Mouse (Mus musculus) liver, embryonic 14.5 days (tissue): ENCODE results near the gene 1810062G17Rik. TPM values are rescaled to one million over a fixed set of nuclear protein-coding genes. Genes with fewer than 3 reads are reported as not detected.

Source experiments
- ATAC-seq: fragments of 200-750 bp; cut with Nextera tagmentation; 2 replicates; pipeline ENCODE4 v1.8.0; 2017; ENCODE audit warnings: moderate number of reproducible peaks, mild to moderate bottlenecking, moderate library complexity; ENCODE audit not compliant: insufficient read depth
- DNase-seq, 3 experiments: peaks; one replicate each; pipeline ENCODE4 v3.0.0-alpha.2; 2012 to 2013; ENCODE audit warnings: low read depth in 3 of 3, low spot score in 3 of 3
- H3K27ac ChIP-seq: fragments of 300-500 bp; sonication (generic); 2 replicates; pipeline ENCODE4 v1.5.1; 2014; ENCODE audit warnings: moderate library complexity, mild to moderate bottlenecking, control low read depth, inconsistent platforms
- H3K27me3 ChIP-seq: fragments of 300-500 bp; sonication (generic); 2 replicates; pipeline ENCODE4 v1.6.1; 2014; ENCODE audit warnings: mild to moderate bottlenecking, low read length, moderate library complexity; ENCODE audit not compliant: control insufficient read depth, insufficient read depth
- H3K36me3 ChIP-seq: fragments of 300-500 bp; sonication (generic); replicated peaks from 2 replicates; pipeline ENCODE4 v1.6.1; 2014; ENCODE audit warnings: low read depth; ENCODE audit not compliant: control insufficient read depth, insufficient read depth
- H3K4me1 ChIP-seq, 2 experiments: fragments of 200-500 bp in 1 of 2; fragments of 300-500 bp in 1 of 2; sonication (generic) in 1 of 2; replicated peaks; 2 replicates each; pipeline ENCODE4 v1.6.1; 2012 to 2014; ENCODE audit warnings: antibody characterized with exemption in 1 of 2, inconsistent platforms in 1 of 2, low read length in 1 of 2; ENCODE audit not compliant: control insufficient read depth in 2 of 2, insufficient read depth in 2 of 2
- H3K4me2 ChIP-seq: fragments of 300-500 bp; sonication (generic); 2 replicates; pipeline ENCODE4 v1.6.1; 2014; ENCODE audit warnings: low read depth, mild to moderate bottlenecking, control low read depth, moderate library complexity
- H3K4me3 ChIP-seq, 2 experiments: fragments of 200-500 bp in 1 of 2; fragments of 300-500 bp in 1 of 2; sonication (generic) in 1 of 2; 2 replicates each; pipeline ENCODE4 v1.5.1; 2012 to 2014; ENCODE audit warnings: low read depth in 2 of 2, low read length in 2 of 2, mild to moderate bottlenecking in 2 of 2, control low read depth in 1 of 2, inconsistent platforms in 1 of 2, moderate library complexity in 1 of 2; ENCODE audit not compliant: insufficient read depth in 1 of 2
- H3K9ac ChIP-seq: fragments of 300-500 bp; sonication (generic); replicated peaks from 2 replicates; pipeline ENCODE4 v1.6.1; 2014; ENCODE audit warnings: mild to moderate bottlenecking, control low read depth, moderate library complexity
- H3K9me3 ChIP-seq: fragments of 300-500 bp; sonication (generic); 2 replicates; pipeline ENCODE4 v1.6.1; 2016; ENCODE audit warnings: low read length, mixed read lengths; ENCODE audit not compliant: control insufficient read depth
- CTCF ChIP-seq: IDR thresholded peaks from 2 replicates; pipeline ENCODE4 v1.5.1; 2016; ENCODE audit warnings: antibody characterized with exemption, low read depth, control low read depth
- EP300 ChIP-seq: IDR thresholded peaks from 2 replicates; pipeline ENCODE4 v1.6.1; 2016; ENCODE audit warnings: antibody characterized with exemption, low read depth
- WGBS: fragments of 180-500 bp; shearing (Covaris S2); extraction: QIAGEN DNeasy Blood & Tissue Kit; methylation state at CpG from one replicate; pipeline ENCODE4 v1.1.7; 2014; ENCODE audit not compliant: insufficient replicate concordance; 5-methylcytosine and 5-hydroxymethylcytosine counted together
- microRNA-seq: library from miRNA; unstranded; fragments of <30 nt; microRNA quantifications from one replicate; pipeline ENCODE4, GENCODE M21; 2016
- polyA plus RNA-seq, 2 experiments: library from polyadenylated mRNA; depleted of rRNA in 1 of 2; stranded (reverse) in 1 of 2; unstranded in 1 of 2; fragments of >200 nt; fragmentation: Nextera tagmentation in 1 of 2; extraction: Ambion mirVana in 1 of 2; gene quantifications; 2 replicates each; pipeline versions ENCODE4 v1.2.1 to v1.2.3; 2012 to 2014

1810062G17Rik gene
- polyA plus RNA-seq, 2 experiments = 0.77 to 1.1 TPM

GRCm38 (mm10) chr3:36522137-36522536 is 46.4 kb downstream of the 1810062G17Rik start:
- Histone ChIP-seq H3K4me1 (no peaks in the 10 kb centered on the region), H3K4me2 (no peak overlapping the region), H3K9me3 (no peaks in the 10 kb centered on the region), H3K9ac (no peak overlapping the region), H3K4me3 (no peak overlapping the region), H3K27me3 (peaks cover 16% of the 10 kb centered on the region), H3K27ac (no peak overlapping the region), H3K36me3 (no peaks in the 10 kb centered on the region)
- DNase-seq (no peak), ATAC-seq (no peak)
- no peak for TF ChIP-seq EP300
- no peak for TF ChIP-seq CTCF
- 15% methylated on average over 4 of the region's 4 CpGs for WGBS

DNA sequence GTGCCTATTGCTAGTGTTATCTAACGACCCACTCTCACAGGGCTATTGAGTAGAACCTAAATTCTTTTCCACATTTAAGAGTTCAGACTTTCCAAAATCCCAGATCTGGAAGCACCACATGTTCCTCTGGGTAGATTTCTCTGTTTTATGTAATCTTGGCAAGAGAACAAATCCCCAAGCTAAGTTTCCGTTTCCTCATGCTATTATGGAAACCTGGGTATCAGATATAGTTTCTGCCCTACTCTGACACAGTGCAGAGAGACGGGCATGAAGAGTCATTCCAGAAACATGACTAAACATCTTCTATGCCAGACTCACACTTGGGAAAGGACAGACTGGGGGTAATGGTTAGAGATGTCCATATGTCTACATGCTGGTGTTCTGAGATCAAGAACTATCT is 48.7 kb downstream of the 1810062G17Rik start:
- Histone ChIP-seq H3K9ac (no peak overlapping the region), H3K4me2 (no peak overlapping the region), H3K9me3 (no peaks in the 10 kb centered on the region), H3K27me3 (peaks cover 16% of the 10 kb centered on the region), H3K4me1 (no peaks in the 10 kb centered on the region), H3K4me3 (no peak overlapping the region), H3K36me3 (no peaks in the 10 kb centered on the region), H3K27ac (no peak overlapping the region)
- ATAC-seq (no peak), DNase-seq (no peak)
- TF ChIP-seq EP300 (no peak), CTCF (no peak)
- 52% methylated on average over 3 of the region's 3 CpGs for WGBS

GRCm38 (mm10) chr3:36530345-36530744 is 54.6 kb downstream of the 1810062G17Rik start:
- ATAC-seq (no peak), DNase-seq (no peak)
- peaks cover 0 to 7% of the 10 kb centered on the region in 2 experiments; a peak in 1 of 4 replicates for H3K4me1 ChIP-seq
- H3K27me3 ChIP-seq = no peaks in the 10 kb centered on the region
- TF ChIP-seq CTCF (no peak), EP300 (no peak)
- no peak overlapping the region for H3K4me3 ChIP-seq
- no peaks in the 10 kb centered on the region for H3K36me3 ChIP-seq
- H3K9ac ChIP-seq = no peak overlapping the region
- WGBS = 54% methylated on average over 6 of the region's 6 CpGs
- no peak overlapping the region for H3K27ac ChIP-seq
- no peak overlapping the region for H3K4me2 ChIP-seq
- H3K9me3 ChIP-seq = no peaks in the 10 kb centered on the region

DNA sequence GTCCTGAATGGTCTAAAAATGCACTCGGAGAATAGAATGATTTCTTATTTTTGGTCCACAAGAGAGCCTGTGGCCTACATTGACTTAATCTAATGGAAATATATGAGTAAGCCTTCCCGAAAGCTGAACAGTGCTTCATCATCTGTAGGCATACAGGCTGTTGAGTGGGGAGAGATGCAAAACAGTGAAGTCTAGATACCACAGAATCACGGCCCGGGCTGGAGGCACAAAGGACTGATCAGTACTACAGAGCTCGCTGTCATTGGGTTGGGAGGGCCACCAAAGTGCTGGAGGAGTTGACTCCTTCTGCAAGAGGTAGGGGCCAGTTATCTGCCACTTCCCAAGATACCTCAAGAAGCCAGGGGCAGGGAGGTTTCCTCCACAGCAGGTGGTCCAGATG is 55.0 kb downstream of the 1810062G17Rik start:
- no peak overlapping the region for H3K4me2 ChIP-seq
- H3K4me1 ChIP-seq = peaks cover 0 to 7% of the 10 kb centered on the region in 2 experiments; a peak in 1 of 4 replicates
- TF ChIP-seq EP300 (no peak), CTCF (no peak)
- no peak overlapping the region for H3K9ac ChIP-seq
- no peaks in the 10 kb centered on the region for H3K36me3 ChIP-seq
- H3K27me3 ChIP-seq = no peaks in the 10 kb centered on the region
- DNase-seq (no peak), ATAC-seq (no peak)
- H3K27ac ChIP-seq = no peak overlapping the region
- no peak overlapping the region for H3K4me3 ChIP-seq
- H3K9me3 ChIP-seq = no peaks in the 10 kb centered on the region
- 61% methylated on average over 5 of the region's 5 CpGs for WGBS

DNA sequence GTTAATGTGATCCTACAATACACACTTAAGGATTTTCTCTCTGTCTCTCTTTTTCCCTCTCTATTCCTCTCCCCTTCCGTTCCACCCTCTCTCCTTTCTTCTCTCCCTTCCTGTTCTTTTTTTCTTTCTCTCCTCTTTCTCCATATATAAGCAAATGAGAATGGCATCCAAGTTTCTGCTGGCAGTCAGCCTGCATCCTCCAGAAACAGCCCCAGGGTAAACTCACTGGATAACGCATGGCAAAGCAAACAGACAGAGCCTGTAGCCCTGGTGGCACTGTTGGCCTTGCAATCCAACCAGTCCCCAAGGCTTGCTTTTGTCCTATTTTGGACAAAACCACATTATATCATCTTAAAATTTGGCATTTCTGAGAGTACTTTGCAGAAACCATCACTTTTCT is 55.5 kb downstream of the 1810062G17Rik start:
- no peak overlapping the region for H3K4me3 ChIP-seq
- 51% methylated on average over 2 of the region's 2 CpGs for WGBS
- no peak for ATAC-seq
- TF ChIP-seq EP300 = no peak
- TF ChIP-seq CTCF = no peak
- H3K36me3 ChIP-seq = no peaks in the 10 kb centered on the region
- H3K27ac ChIP-seq = no peak overlapping the region
- no peak overlapping the region for H3K9ac ChIP-seq
- no peaks in the 10 kb centered on the region for H3K27me3 ChIP-seq
- no peaks in the 10 kb centered on the region for H3K9me3 ChIP-seq
- no peak for DNase-seq
- H3K4me2 ChIP-seq = no peak overlapping the region
- peaks cover 0 to 7% of the 10 kb centered on the region in 2 experiments; a peak in 1 of 4 replicates for H3K4me1 ChIP-seq

Small RNA genes lying within 50 kb of the gene (microRNA-seq; reads per million reads assigned to microRNA genes)
- gene Mir7009 = not detected

Other genes with a start within 250 kb of the 1810062G17Rik start
- gene Anxa5, start within 50 bp of the 1810062G17Rik start, polyA plus RNA-seq (2012; rRNA removed) = 39.6 and 49.9 TPM in 2 replicates
- gene Anxa5, start within 50 bp of the 1810062G17Rik start, polyA plus RNA-seq (2014; fragmentation: Nextera tagmentation; extraction: Ambion mirVana) = 51.9 and 57.5 TPM in 2 replicates
- 0.01 TPM in 1 of 2 replicates, not detected in the other for gene Gm11549, start 45.9 kb downstream of the 1810062G17Rik start, polyA plus RNA-seq (2012; rRNA removed)
- not detected in 2 replicates for gene Gm11549, start 45.9 kb downstream of the 1810062G17Rik start, polyA plus RNA-seq (2014; fragmentation: Nextera tagmentation; extraction: Ambion mirVana)
- 12.6 and 25.1 TPM in 2 replicates for gene Exosc9, start 76.7 kb downstream of the 1810062G17Rik start, polyA plus RNA-seq (2012; rRNA removed)
- 36.6 and 37.6 TPM in 2 replicates for gene Exosc9, start 76.7 kb downstream of the 1810062G17Rik start, polyA plus RNA-seq (2014; fragmentation: Nextera tagmentation; extraction: Ambion mirVana)
- 107 and 155 TPM in 2 replicates for gene Ccna2, start 96.2 kb downstream of the 1810062G17Rik start, polyA plus RNA-seq (2012; rRNA removed)
- gene Ccna2, start 96.2 kb downstream of the 1810062G17Rik start, polyA plus RNA-seq (2014; fragmentation: Nextera tagmentation; extraction: Ambion mirVana) = 295 and 336 TPM in 2 replicates
- 3.9 and 5.5 TPM in 2 replicates for gene Bbs7, start 137.5 kb downstream of the 1810062G17Rik start, polyA plus RNA-seq (2012; rRNA removed)
- 9.7 and 11.9 TPM in 2 replicates for gene Bbs7, start 137.5 kb downstream of the 1810062G17Rik start, polyA plus RNA-seq (2014; fragmentation: Nextera tagmentation; extraction: Ambion mirVana)
- 0.16 and 0.23 TPM in 2 replicates for gene Trpc3, start 214.2 kb downstream of the 1810062G17Rik start, polyA plus RNA-seq (2012; rRNA removed)
- 0.15 and 0.35 TPM in 2 replicates for gene Trpc3, start 214.2 kb downstream of the 1810062G17Rik start, polyA plus RNA-seq (2014; fragmentation: Nextera tagmentation; extraction: Ambion mirVana)